Mouse (Mus musculus) cerebellum, postnatal 4 days (tissue): ENCODE results near the gene Slc33a1.

ENCODE experiments used
- DNase-seq, 2 experiments: peaks; one replicate each; pipeline ENCODE4 v3.0.0; 2022; ENCODE audit warnings: low spot score in 2 of 2, mixed read lengths in 1 of 2

Gene Slc33a1

DNA sequence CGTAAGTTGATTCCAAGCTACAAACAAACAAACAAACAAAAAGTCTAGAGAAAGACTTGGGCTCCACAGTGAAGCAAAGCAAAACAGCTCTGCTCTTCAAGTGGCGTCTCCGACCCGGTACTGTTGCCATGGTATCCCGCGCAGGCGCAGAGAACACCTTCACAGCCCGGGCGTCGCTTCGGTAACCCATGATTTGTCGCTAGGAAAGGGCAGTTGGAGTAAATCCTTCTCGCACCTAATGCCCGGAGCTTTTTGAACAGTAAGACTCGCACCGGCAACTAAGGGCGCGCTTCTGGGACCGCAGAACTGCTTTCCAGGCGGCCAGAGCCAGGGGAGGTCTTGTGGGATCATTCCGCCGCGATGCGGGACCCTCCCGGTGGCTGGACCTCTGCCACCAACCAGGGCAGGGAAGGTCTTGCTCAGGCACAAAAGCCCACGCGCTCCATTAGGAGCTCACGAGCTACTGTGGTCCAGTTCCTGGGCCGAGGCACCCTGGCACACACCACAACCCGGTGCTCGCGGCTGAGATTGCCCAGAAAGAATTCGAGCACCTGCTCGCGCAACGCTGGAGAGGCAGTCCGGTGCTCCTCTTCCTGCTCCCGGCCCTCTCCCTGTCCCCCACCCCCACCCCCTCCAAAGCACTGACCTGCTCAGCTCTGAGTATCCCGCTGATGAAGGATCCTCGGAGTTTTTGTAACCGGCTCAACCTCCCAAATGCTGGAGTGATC lies 65.8 kb downstream of the Slc33a1 start:
- peak; percentile 61 to 77 for DNase-seq

- no peak for DNase-seq
Observed at GRCm38 (mm10) chr3:63897177-63897576, 67.4 kb downstream of the Slc33a1 start.

DNA sequence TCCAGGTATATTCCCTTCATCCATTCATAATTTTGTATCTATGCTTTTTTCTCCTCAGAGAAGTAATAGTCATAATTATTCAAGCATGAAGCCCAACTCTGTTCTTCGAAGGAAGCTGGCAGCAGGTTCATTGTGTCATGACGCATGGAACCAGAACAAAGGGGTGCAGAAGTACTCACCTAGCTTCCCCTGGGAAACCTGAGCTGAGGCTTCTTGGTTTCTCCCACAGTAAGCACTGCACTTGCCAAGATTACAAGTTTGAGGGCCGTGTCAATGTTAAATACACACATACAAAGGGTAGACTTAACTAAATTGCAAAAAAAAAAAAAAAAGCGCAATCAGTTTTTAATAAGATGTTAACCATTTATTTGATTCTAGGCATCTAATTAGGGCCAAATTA lies 68.3 kb downstream of the Slc33a1 start:
- DNase-seq, result no peak

DNA sequence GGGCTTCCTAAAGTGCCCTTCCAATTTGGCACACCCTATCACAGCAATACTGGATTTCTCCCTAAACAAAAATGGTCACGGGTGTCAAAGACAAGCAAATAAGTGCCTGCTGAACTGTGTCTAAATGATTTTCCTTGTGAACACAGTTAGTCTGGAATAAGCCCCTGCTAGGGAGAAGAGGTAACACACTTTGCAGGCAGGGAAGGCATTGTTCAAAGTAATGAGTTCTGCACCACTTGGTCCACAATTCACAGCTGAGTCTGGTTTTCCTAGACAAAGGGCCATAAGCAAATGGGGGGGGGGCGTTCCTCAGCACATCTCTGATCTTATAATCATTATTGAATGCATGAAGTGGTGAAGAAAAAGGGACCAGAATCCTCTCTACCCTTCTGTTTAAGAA lies 68.8 kb downstream of the Slc33a1 start:
- no peak for DNase-seq

GRCm38 (mm10) chr3:63893677-63894076 lies 70.9 kb downstream of the Slc33a1 start:
- no peak for DNase-seq

DNA sequence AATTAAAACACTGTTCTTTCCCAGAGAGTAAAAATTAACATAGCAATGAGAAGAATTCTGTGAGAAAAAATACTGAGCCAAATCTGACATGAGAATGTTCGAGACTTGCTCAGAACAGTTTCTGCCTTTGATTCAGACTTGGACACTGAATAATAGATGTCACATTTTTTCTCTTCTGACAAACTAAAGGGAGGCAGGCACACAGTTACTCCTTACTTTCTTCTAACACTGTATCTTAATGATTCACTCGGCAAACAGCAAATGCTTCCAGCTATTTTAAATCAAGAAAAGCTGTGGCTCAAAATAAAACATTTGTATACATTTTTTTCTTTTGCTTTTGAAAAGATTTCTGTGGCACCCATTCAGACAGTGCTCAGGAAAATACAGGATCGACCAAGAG lies 72.4 kb downstream of the Slc33a1 start:
- no peak for DNase-seq
